Mouse (Mus musculus) midbrain, embryonic 12.5 days (tissue): ENCODE measurements around the gene Fbln2. TPM values are rescaled to one million over a fixed set of nuclear protein-coding genes. Genes with fewer than 3 reads are reported as not detected.
"Not testable (repeated sequence)": the region's sequence is repeated elsewhere in the genome, so short reads cannot be mapped to it uniquely, and the experiment has no call there.

Experiments used
- ATAC-seq: fragments of 200-750 bp; cut with Nextera tagmentation; 2 replicates; pipeline ENCODE4 v1.8.0; 2017; ENCODE audit warnings: low read depth, moderate TSS enrichment, moderate library complexity; ENCODE audit not compliant: low FRiP score
- H3K27ac ChIP-seq: fragments of 300-500 bp; sonication (generic); replicated peaks from 2 replicates; pipeline ENCODE4 v1.5.1; 2016; ENCODE audit warnings: mild to moderate bottlenecking
- H3K27me3 ChIP-seq: fragments of 300-500 bp; sonication (generic); 2 replicates; pipeline ENCODE4 v1.6.1; 2016; ENCODE audit warnings: mild to moderate bottlenecking
- H3K36me3 ChIP-seq: fragments of 300-500 bp; sonication (generic); 2 replicates; pipeline ENCODE4 v1.6.1; 2016
- H3K4me1 ChIP-seq: fragments of 300-500 bp; sonication (generic); 2 replicates; pipeline ENCODE4 v1.6.1; 2016
- H3K4me2 ChIP-seq: fragments of 300-500 bp; sonication (generic); replicated peaks from 2 replicates; pipeline ENCODE4 v1.6.1; 2016; ENCODE audit warnings: mild to moderate bottlenecking, moderate library complexity
- H3K4me3 ChIP-seq: fragments of 300-500 bp; sonication (generic); 2 replicates; pipeline ENCODE4 v1.5.1; 2016; ENCODE audit warnings: mild to moderate bottlenecking
- H3K9ac ChIP-seq: fragments of 300-500 bp; sonication (generic); replicated peaks from 2 replicates; pipeline ENCODE4 v1.6.1; 2016; ENCODE audit warnings: mild to moderate bottlenecking, moderate library complexity
- H3K9me3 ChIP-seq: fragments of 300-500 bp; sonication (generic); 2 replicates; pipeline ENCODE4 v1.6.1; 2016; ENCODE audit warnings: mild to moderate bottlenecking
- WGBS: fragments of 180-500 bp; shearing (Covaris S2); methylation state at CpG from one replicate; pipeline ENCODE4 v1.1.7; 2016; 5-methylcytosine and 5-hydroxymethylcytosine counted together
- polyA plus RNA-seq: library from polyadenylated mRNA; unstranded; fragments of >200 nt; fragmentation: Nextera tagmentation; extraction: Ambion mirVana; gene quantifications from 2 replicates; pipeline ENCODE4 v1.2.1, GENCODE M21; 2016

The Fbln2 gene
- 41.7 and 66.6 TPM in 2 replicates for polyA plus RNA-seq

GRCm38 (mm10) chr6:91212155-91212554 is at the start of gene Fbln2:
Gene Fbln2 (plus strand): TSS chr6:91212455.
- Histone ChIP-seq H3K9ac (peak within 1 kb of the TSS; percentile 31; the same call in 1 of the 2 replicates), H3K4me2 (peak within 1 kb of the TSS; percentile 52), H3K4me1 (peaks cover 20% of the 10 kb centered on the region), H3K27me3 (peaks cover 32% of the 10 kb centered on the region), H3K4me3 (peak within 1 kb of the TSS; percentile 32)
- not testable (repeated sequence) for H3K27ac ChIP-seq, H3K36me3 ChIP-seq, H3K9me3 ChIP-seq, ATAC-seq

DNA sequence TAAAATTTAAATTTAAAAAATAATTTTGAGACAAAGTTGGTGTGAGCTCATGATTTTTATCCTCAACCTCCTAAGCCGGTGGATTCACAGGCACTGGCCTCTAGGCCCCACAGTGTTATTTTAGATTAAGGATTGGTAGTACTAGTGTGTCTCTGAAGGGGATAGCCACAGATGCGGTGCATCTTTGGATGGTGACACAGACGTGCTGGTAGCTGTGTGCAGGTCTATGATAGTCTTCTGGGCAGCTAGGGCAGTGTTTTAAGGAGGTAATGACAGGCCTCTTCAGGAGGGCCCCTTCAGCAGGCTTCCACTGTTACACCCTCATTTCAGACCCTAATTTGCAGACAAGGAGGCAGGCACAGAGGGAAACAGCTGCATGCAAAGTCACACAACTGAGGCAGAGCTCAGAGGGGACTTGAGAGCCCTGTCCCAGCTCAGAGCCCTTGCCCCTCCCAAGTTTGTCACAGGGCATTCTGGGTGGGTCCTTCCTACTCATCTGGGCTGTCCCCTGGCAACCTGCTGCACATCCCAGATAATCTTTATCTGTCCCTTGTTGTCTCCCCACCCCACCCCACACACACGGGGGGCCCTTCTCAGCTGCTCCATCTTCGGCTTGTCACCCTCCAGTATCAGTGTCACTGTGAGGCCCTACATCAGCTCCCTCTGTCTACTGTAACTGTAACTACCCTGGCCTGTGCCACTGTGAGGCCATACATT is 48.9 kb upstream of the Fbln2 start:
- no peak for ATAC-seq
- Histone ChIP-seq H3K27me3 (no peaks in the 10 kb centered on the region), H3K36me3 (0 out of 2 replicates have a peak, but pooled peaks cover 3% of the 10 kb centered on the region), H3K9ac (no peak overlapping the region), H3K9me3 (no peaks in the 10 kb centered on the region), H3K27ac (no peak overlapping the region), H3K4me3 (no peak overlapping the region), H3K4me2 (no peak overlapping the region), H3K4me1 (peaks cover 28% of the 10 kb centered on the region)
- WGBS = 84% methylated on average over 5 of the region's 5 CpGs

- H3K9me3 ChIP-seq = no peaks in the 10 kb centered on the region
- no peak overlapping the region for H3K4me2 ChIP-seq
- H3K9ac ChIP-seq = no peak overlapping the region
- H3K4me1 ChIP-seq = peaks cover 17% of the 10 kb centered on the region
- ATAC-seq = no peak
- no peak overlapping the region for H3K27ac ChIP-seq
- 83% methylated on average over 2 of the region's 2 CpGs for WGBS
- no peaks in the 10 kb centered on the region for H3K27me3 ChIP-seq
- no peak overlapping the region for H3K4me3 ChIP-seq
- peaks cover 14% of the 10 kb centered on the region for H3K36me3 ChIP-seq
Measured at GRCm38 (mm10) chr6:91164584-91164983, 47.7 kb upstream of the Fbln2 start.

- no peak overlapping the region for H3K27ac ChIP-seq
- H3K27me3 ChIP-seq = no peaks in the 10 kb centered on the region
- H3K4me2 ChIP-seq = no peak overlapping the region
- peaks cover 17% of the 10 kb centered on the region for H3K36me3 ChIP-seq
- H3K9ac ChIP-seq = no peak overlapping the region
- H3K9me3 ChIP-seq = no peaks in the 10 kb centered on the region
- peak; percentile 24; the same call in 1 of the 2 replicates for ATAC-seq
- H3K4me1 ChIP-seq = peaks cover 12% of the 10 kb centered on the region
- H3K4me3 ChIP-seq = no peak overlapping the region
- 30% methylated on average over 3 of the region's 3 CpGs for WGBS
Measured at GRCm38 (mm10) chr6:91165210-91165609, 47.0 kb upstream of the Fbln2 start.

- Histone ChIP-seq H3K36me3 (peaks cover 22% of the 10 kb centered on the region), H3K9me3 (no peaks in the 10 kb centered on the region), H3K27ac (no peak overlapping the region), H3K4me2 (no peak overlapping the region), H3K27me3 (no peaks in the 10 kb centered on the region), H3K4me1 (peaks cover 4% of the 10 kb centered on the region; the same call in 1 of the 2 replicates), H3K9ac (no peak overlapping the region), H3K4me3 (no peak overlapping the region)
- ATAC-seq = no peak
- 73% methylated on average over 3 of the region's 3 CpGs for WGBS
Measured at GRCm38 (mm10) chr6:91167828-91168227, 44.4 kb upstream of the Fbln2 start.

GRCm38 (mm10) chr6:91169129-91169528 is 43.1 kb upstream of the Fbln2 start:
- Histone ChIP-seq H3K27ac (no peak overlapping the region), H3K36me3 (peaks cover 32% of the 10 kb centered on the region), H3K27me3 (no peaks in the 10 kb centered on the region), H3K9ac (no peak overlapping the region), H3K4me1 (peaks cover 4% of the 10 kb centered on the region; the same call in 1 of the 2 replicates), H3K4me2 (no peak overlapping the region), H3K4me3 (no peak overlapping the region), H3K9me3 (no peaks in the 10 kb centered on the region)
- 91% methylated on average over 8 of the region's 8 CpGs for WGBS
- no peak for ATAC-seq

DNA sequence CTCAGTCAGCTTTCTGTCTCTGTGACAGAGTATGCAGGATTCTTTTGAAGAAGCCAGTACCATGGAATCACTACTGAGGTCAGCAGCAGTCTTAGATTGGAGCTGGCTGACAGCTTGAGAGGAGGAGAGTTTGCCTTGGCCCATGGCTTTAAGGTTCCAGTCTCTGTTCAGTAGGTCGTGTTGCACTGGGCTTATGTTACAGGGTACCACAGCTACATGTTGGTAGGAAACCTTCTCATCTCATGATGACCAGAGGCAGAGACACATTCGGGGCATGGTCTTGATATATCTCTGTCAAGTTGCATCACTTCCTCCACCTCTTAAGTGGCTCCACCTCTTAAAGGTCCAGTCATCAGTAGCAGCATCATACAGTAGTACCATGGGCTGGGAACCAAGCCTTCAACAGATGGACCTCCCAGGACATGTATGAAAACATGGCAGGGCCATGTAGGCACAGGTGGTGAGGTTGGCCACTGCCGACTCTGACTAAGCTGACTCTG is 40.8 kb upstream of the Fbln2 start:
- WGBS = 86% methylated on average over 3 of the region's 3 CpGs
- no peak for ATAC-seq
- Histone ChIP-seq H3K36me3 (peaks cover 32% of the 10 kb centered on the region), H3K4me1 (no peaks in the 10 kb centered on the region), H3K9me3 (no peaks in the 10 kb centered on the region), H3K4me2 (no peak overlapping the region), H3K9ac (no peak overlapping the region), H3K4me3 (no peak overlapping the region), H3K27me3 (no peaks in the 10 kb centered on the region), H3K27ac (no peak overlapping the region)

DNA sequence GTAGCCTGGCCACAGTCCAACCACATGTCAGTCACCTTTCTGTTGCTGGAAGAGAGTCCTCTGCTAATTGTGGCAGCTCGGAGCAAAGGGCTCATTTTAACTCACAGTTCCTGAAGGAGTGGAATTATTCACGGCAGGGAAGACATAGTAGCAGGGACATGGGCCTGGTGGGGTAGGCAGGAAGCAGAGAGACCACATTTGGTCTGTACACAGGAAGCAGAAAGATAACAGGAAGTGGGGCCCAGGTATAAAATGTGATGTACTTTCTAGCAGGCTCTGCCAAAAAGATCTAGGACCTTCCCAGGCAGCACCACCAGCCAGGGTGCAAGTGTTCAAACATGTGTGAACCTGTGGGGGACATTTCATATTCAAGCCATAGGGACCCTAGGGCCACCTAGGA is 39.9 kb upstream of the Fbln2 start:
- Histone ChIP-seq H3K36me3 (peaks cover 32% of the 10 kb centered on the region), H3K4me2 (no peak overlapping the region), H3K27ac (no peak overlapping the region), H3K9ac (no peak overlapping the region), H3K4me1 (no peaks in the 10 kb centered on the region), H3K9me3 (no peaks in the 10 kb centered on the region), H3K27me3 (no peaks in the 10 kb centered on the region), H3K4me3 (no peak overlapping the region)
- ATAC-seq = no peak
- WGBS = 84% methylated on average over 2 of the region's 2 CpGs

GRCm38 (mm10) chr6:91173221-91173880 is 38.9 kb upstream of the Fbln2 start:
- WGBS = 48% methylated on average over 7 of the region's 7 CpGs
- H3K9ac ChIP-seq = no peak overlapping the region
- H3K4me2 ChIP-seq = no peak overlapping the region
- H3K36me3 ChIP-seq = peaks cover 32% of the 10 kb centered on the region
- H3K27ac ChIP-seq = no peak overlapping the region
- H3K4me3 ChIP-seq = no peak overlapping the region
- H3K4me1 ChIP-seq = no peaks in the 10 kb centered on the region
- H3K27me3 ChIP-seq = no peaks in the 10 kb centered on the region
- no peak for ATAC-seq
- no peaks in the 10 kb centered on the region for H3K9me3 ChIP-seq

GRCm38 (mm10) chr6:91174211-91174610 is 38.0 kb upstream of the Fbln2 start:
- no peak for ATAC-seq
- H3K36me3 ChIP-seq = peaks cover 24% of the 10 kb centered on the region; the same call in 1 of the 2 replicates
- H3K4me1 ChIP-seq = no peaks in the 10 kb centered on the region
- no peak overlapping the region for H3K4me3 ChIP-seq
- 89% methylated on average over 3 of the region's 3 CpGs for WGBS
- H3K27ac ChIP-seq = no peak overlapping the region
- H3K9me3 ChIP-seq = no peaks in the 10 kb centered on the region
- H3K9ac ChIP-seq = no peak overlapping the region
- no peaks in the 10 kb centered on the region for H3K27me3 ChIP-seq
- H3K4me2 ChIP-seq = no peak overlapping the region

- Histone ChIP-seq H3K4me1 (0 out of 2 replicates have a peak, but pooled peaks cover 8% of the 10 kb centered on the region), H3K4me2 (no peak overlapping the region), H3K4me3 (no peak overlapping the region), H3K27ac (no peak overlapping the region), H3K27me3 (no peaks in the 10 kb centered on the region), H3K36me3 (no peaks in the 10 kb centered on the region), H3K9ac (no peak overlapping the region), H3K9me3 (no peaks in the 10 kb centered on the region)
- no peak for ATAC-seq
- 71% methylated on average over 9 of the region's 9 CpGs for WGBS
Measured at GRCm38 (mm10) chr6:91180767-91181171, 31.5 kb upstream of the Fbln2 start.

DNA sequence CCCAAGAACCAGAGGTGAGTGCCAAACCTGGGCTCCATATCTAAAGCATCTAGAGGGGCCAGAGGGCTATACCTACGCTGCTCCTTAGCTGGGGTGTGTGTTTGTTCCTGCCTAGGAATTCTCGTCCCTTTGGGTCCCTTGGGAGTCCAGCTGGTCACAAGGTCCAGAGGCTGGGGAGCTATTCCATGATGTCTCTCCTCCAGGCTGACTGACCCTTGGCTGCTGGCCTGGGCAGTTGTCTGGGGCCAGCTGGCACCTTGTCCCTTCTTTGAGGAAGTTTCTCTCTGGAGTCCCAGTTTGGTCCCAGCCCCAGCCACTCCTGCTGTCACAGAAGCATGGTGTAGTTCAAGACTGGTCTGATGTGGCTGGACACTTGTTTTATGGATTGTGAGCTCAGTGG is 30.9 kb upstream of the Fbln2 start:
- H3K9me3 ChIP-seq = no peaks in the 10 kb centered on the region
- no peaks in the 10 kb centered on the region for H3K27me3 ChIP-seq
- no peak for ATAC-seq
- no peak overlapping the region for H3K27ac ChIP-seq
- H3K36me3 ChIP-seq = no peaks in the 10 kb centered on the region
- no peak overlapping the region for H3K4me3 ChIP-seq
- H3K4me1 ChIP-seq = 0 out of 2 replicates have a peak, but pooled peaks cover 8% of the 10 kb centered on the region
- H3K9ac ChIP-seq = no peak overlapping the region
- 74% methylated on average over 2 of the region's 2 CpGs for WGBS
- H3K4me2 ChIP-seq = no peak overlapping the region
